Mouse (Mus musculus): Measurements from ENCODE around the gene Gpr61. TPM values are rescaled to one million over a fixed set of nuclear protein-coding genes. Genes with fewer than 3 reads are reported as not detected.

Gene Gpr61
- polyA plus RNA-seq, 1 experiment from 2014 or later, result 0.10 TPM

GRCm38 (mm10) chr3:108193686-108194085 is 39.0 kb upstream of the Gpr61 start:
- no peak overlapping the region for H3K4me2 ChIP-seq
- peaks cover 9% of the 10 kb centered on the region; the same call in 1 of the 2 replicates for H3K36me3 ChIP-seq
- H3K4me1 ChIP-seq (replicated peaks), result peaks cover 27% of the 10 kb centered on the region
- H3K9ac ChIP-seq (replicated peaks), result no peak overlapping the region
- WGBS, result 70% methylated on average over 4 of the region's 4 CpGs
- no peak for ATAC-seq (ENCODE audit: insufficient number of reproducible peaks, insufficient read depth, low FRiP score, low TSS enrichment, low read depth)
- H3K27ac ChIP-seq, result 0 out of 2 replicates have a peak overlapping the region, but pooled peaks have one; percentile 36
- no peak overlapping the region for H3K4me3 ChIP-seq (replicated peaks)
- no peaks in the 10 kb centered on the region for H3K9me3 ChIP-seq
- H3K27me3 ChIP-seq, result no peaks in the 10 kb centered on the region

GRCm38 (mm10) chr3:108189897-108190296 is 35.2 kb upstream of the Gpr61 start:
- no peak overlapping the region for H3K4me3 ChIP-seq (replicated peaks)
- no peaks in the 10 kb centered on the region for H3K9me3 ChIP-seq
- peaks cover 22% of the 10 kb centered on the region for H3K27me3 ChIP-seq
- 67% methylated on average over 5 of the region's 5 CpGs for WGBS
- H3K4me2 ChIP-seq, result no peak overlapping the region
- no peak overlapping the region for H3K9ac ChIP-seq (replicated peaks)
- no peaks in the 10 kb centered on the region for H3K36me3 ChIP-seq
- ATAC-seq (ENCODE audit: insufficient number of reproducible peaks, insufficient read depth, low FRiP score, low TSS enrichment, low read depth), result no peak
- H3K27ac ChIP-seq, result no peak overlapping the region
- peaks cover 24% of the 10 kb centered on the region for H3K4me1 ChIP-seq (replicated peaks)

- no peak overlapping the region for H3K4me3 ChIP-seq (replicated peaks)
- H3K27me3 ChIP-seq, result peaks cover 22% of the 10 kb centered on the region
- no peak overlapping the region for H3K9ac ChIP-seq (replicated peaks)
- H3K9me3 ChIP-seq, result no peaks in the 10 kb centered on the region
- H3K27ac ChIP-seq, result no peak overlapping the region
- no peaks in the 10 kb centered on the region for H3K36me3 ChIP-seq
- ATAC-seq (ENCODE audit: insufficient number of reproducible peaks, insufficient read depth, low FRiP score, low TSS enrichment, low read depth), result no peak
- H3K4me2 ChIP-seq, result no peak overlapping the region
- H3K4me1 ChIP-seq (replicated peaks), result peaks cover 24% of the 10 kb centered on the region
- 64% methylated on average over 9 of the region's 9 CpGs for WGBS
Observed at GRCm38 (mm10) chr3:108188716-108189490, 34.2 kb upstream of the Gpr61 start.

GRCm38 (mm10) chr3:108187111-108187795 is 32.6 kb upstream of the Gpr61 start:
- H3K9me3 ChIP-seq, result no peaks in the 10 kb centered on the region
- H3K9ac ChIP-seq (replicated peaks), result peak overlapping the region; percentile 78; the same call in 1 of the 2 replicates
- H3K27me3 ChIP-seq, result peaks cover 22% of the 10 kb centered on the region
- H3K4me1 ChIP-seq (replicated peaks), result peaks cover 18% of the 10 kb centered on the region
- H3K4me2 ChIP-seq, result peak overlapping the region; percentile 90
- H3K27ac ChIP-seq, result no peak overlapping the region
- WGBS, result 53% methylated on average over 20 of the region's 20 CpGs
- ATAC-seq (ENCODE audit: insufficient number of reproducible peaks, insufficient read depth, low FRiP score, low TSS enrichment, low read depth), result no peak
- H3K4me3 ChIP-seq (replicated peaks), result peak overlapping the region; percentile 75
- no peaks in the 10 kb centered on the region for H3K36me3 ChIP-seq

GRCm38 (mm10) chr3:108186098-108187047 is 31.7 kb upstream of the Gpr61 start, which contains the start of gene Amigo1:
Gene Amigo1 (plus strand): TSS chr3:108186335.
- peak; percentile 67 for ATAC-seq (ENCODE audit: insufficient number of reproducible peaks, insufficient read depth, low FRiP score, low TSS enrichment, low read depth)
- peak within 1 kb of the TSS; percentile 78 for H3K9ac ChIP-seq (replicated peaks)
- no peaks in the 10 kb centered on the region for H3K9me3 ChIP-seq
- 1% methylated on average over 98 of the region's 100 CpGs for WGBS
- H3K4me2 ChIP-seq, result peak within 1 kb of the TSS; percentile 90
- H3K27me3 ChIP-seq, result peaks cover 22% of the 10 kb centered on the region
- H3K27ac ChIP-seq, result no peak within 1 kb of the TSS
- H3K36me3 ChIP-seq, result no peaks in the 10 kb centered on the region
- H3K4me3 ChIP-seq (replicated peaks), result peak within 1 kb of the TSS; percentile 75
- H3K4me1 ChIP-seq (replicated peaks), result peaks cover 18% of the 10 kb centered on the region

GRCm38 (mm10) chr3:108185460-108186097 is 30.9 kb upstream of the Gpr61 start:
- no peak for ATAC-seq (ENCODE audit: insufficient number of reproducible peaks, insufficient read depth, low FRiP score, low TSS enrichment, low read depth)

GRCm38 (mm10) chr3:108184742-108185141 is 30.1 kb upstream of the Gpr61 start:
- H3K9me3 ChIP-seq, result no peaks in the 10 kb centered on the region
- no peak overlapping the region for H3K27ac ChIP-seq
- peaks cover 22% of the 10 kb centered on the region for H3K27me3 ChIP-seq
- H3K4me2 ChIP-seq, result no peak overlapping the region
- peaks cover 15% of the 10 kb centered on the region for H3K4me1 ChIP-seq (replicated peaks)
- WGBS, result 72% methylated on average over 3 of the region's 3 CpGs
- no peak for ATAC-seq (ENCODE audit: insufficient number of reproducible peaks, insufficient read depth, low FRiP score, low TSS enrichment, low read depth)
- no peaks in the 10 kb centered on the region for H3K36me3 ChIP-seq
- H3K9ac ChIP-seq (replicated peaks), result no peak overlapping the region
- H3K4me3 ChIP-seq (replicated peaks), result no peak overlapping the region

More at GRCm38 (mm10) chr3:108185460-108186097, 30.9 kb upstream of the Gpr61 start:
- no peaks in the 10 kb centered on the region for H3K9me3 ChIP-seq
- peak overlapping the region; percentile 90 for H3K4me2 ChIP-seq
- H3K27me3 ChIP-seq, result peaks cover 22% of the 10 kb centered on the region
- no peak overlapping the region for H3K27ac ChIP-seq
- H3K9ac ChIP-seq (replicated peaks), result peak overlapping the region; percentile 78; the same call in 1 of the 2 replicates
- WGBS, result 5% methylated on average over 16 of the region's 16 CpGs
- H3K4me1 ChIP-seq (replicated peaks), result peaks cover 18% of the 10 kb centered on the region
- no peaks in the 10 kb centered on the region for H3K36me3 ChIP-seq
- H3K4me3 ChIP-seq (replicated peaks), result peak overlapping the region; percentile 75

- Histone ChIP-seq H3K4me3 (replicated peaks) (no peak overlapping the region), H3K36me3 (no peaks in the 10 kb centered on the region), H3K4me2 (no peak overlapping the region), H3K27ac (no peak overlapping the region), H3K9me3 (no peaks in the 10 kb centered on the region), H3K27me3 (0 out of 2 replicates have a peak, but pooled peaks cover 3% of the 10 kb centered on the region), H3K4me1 (replicated peaks) (peaks cover 6% of the 10 kb centered on the region; the same call in 1 of the 2 replicates), H3K9ac (replicated peaks) (no peak overlapping the region)
- no peak for ATAC-seq (ENCODE audit: insufficient number of reproducible peaks, insufficient read depth, low FRiP score, low TSS enrichment, low read depth)
- 44% methylated on average over 2 of the region's 2 CpGs for WGBS
Observed at GRCm38 (mm10) chr3:108180514-108180913, 25.8 kb upstream of the Gpr61 start.

GRCm38 (mm10) chr3:108178756-108179715 is 24.4 kb upstream of the Gpr61 start:
- 0 out of 2 replicates have a peak overlapping the region, but pooled peaks have one; percentile 50 for H3K27ac ChIP-seq

More at GRCm38 (mm10) chr3:108178756-108179715, 24.4 kb upstream of the Gpr61 start:
- Histone ChIP-seq H3K4me3 (replicated peaks) (no peak overlapping the region), H3K9me3 (no peaks in the 10 kb centered on the region), H3K9ac (replicated peaks) (no peak overlapping the region), H3K36me3 (no peaks in the 10 kb centered on the region), H3K4me2 (no peak overlapping the region), H3K27me3 (peaks cover 6% of the 10 kb centered on the region; the same call in 1 of the 2 replicates), H3K4me1 (replicated peaks) (peaks cover 13% of the 10 kb centered on the region)
- peak; percentile 38; the same call in 1 of the 2 replicates for ATAC-seq (ENCODE audit: insufficient number of reproducible peaks, insufficient read depth, low FRiP score, low TSS enrichment, low read depth)
- WGBS, result 72% methylated on average over 7 of the region's 7 CpGs

All from limb, embryonic 12.5 days (tissue).